Mouse (Mus musculus) hindbrain, embryonic 15.5 days (tissue): ENCODE measurements at regions not wholly inside any gene's neighbourhood (a gene's known extent, or its start where the extent isn't known, plus 50 kb on each side); places are given as distances from the start of the nearest gene placed in this dataset.
"Not testable (repeated sequence)": the region's sequence is repeated elsewhere in the genome, so short reads cannot be mapped to it uniquely, and the experiment has no call there.

ENCODE experiments used
- ATAC-seq: fragments of 200-750 bp; cut with Nextera tagmentation; 2 replicates; pipeline ENCODE4 v1.8.0; 2017; ENCODE audit warnings: low read depth, moderate number of reproducible peaks, moderate TSS enrichment; ENCODE audit not compliant: low FRiP score
- H3K27ac ChIP-seq: fragments of 300-500 bp; sonication (generic); replicated peaks from 2 replicates; pipeline ENCODE4 v1.5.1; 2015; ENCODE audit warnings: mild to moderate bottlenecking, inconsistent platforms
- H3K27me3 ChIP-seq: fragments of 300-500 bp; sonication (generic); 2 replicates; pipeline ENCODE4 v1.6.1; 2015; ENCODE audit warnings: control low read depth, inconsistent platforms
- H3K36me3 ChIP-seq: fragments of 300-500 bp; sonication (generic); 2 replicates; pipeline ENCODE4 v1.6.1; 2015; ENCODE audit warnings: control low read depth, inconsistent platforms
- H3K4me1 ChIP-seq: fragments of 300-500 bp; sonication (generic); replicated peaks from 2 replicates; pipeline ENCODE4 v1.6.1; 2015; ENCODE audit warnings: control low read depth, inconsistent platforms
- H3K4me2 ChIP-seq: fragments of 300-500 bp; sonication (generic); 2 replicates; pipeline ENCODE4 v1.6.1; 2015; ENCODE audit warnings: moderate library complexity, mild to moderate bottlenecking, inconsistent platforms
- H3K4me3 ChIP-seq: fragments of 300-500 bp; sonication (generic); 2 replicates; pipeline ENCODE4 v1.5.1; 2015; ENCODE audit warnings: mild to moderate bottlenecking, inconsistent platforms
- H3K9ac ChIP-seq: fragments of 300-500 bp; sonication (generic); 2 replicates; pipeline ENCODE4 v1.6.1; 2015; ENCODE audit warnings: inconsistent platforms
- H3K9me3 ChIP-seq: fragments of 300-500 bp; sonication (generic); 2 replicates; pipeline ENCODE4 v1.6.1; 2016; ENCODE audit warnings: control low read depth, inconsistent platforms
- WGBS: fragments of 180-500 bp; shearing (Covaris S2); methylation state at CpG from one replicate; pipeline ENCODE4 v1.1.7; 2015; 5-methylcytosine and 5-hydroxymethylcytosine counted together

- H3K9ac ChIP-seq: no peak overlapping the region
- H3K27ac ChIP-seq: no peak overlapping the region
- H3K9me3 ChIP-seq: no peaks in the 10 kb centered on the region
- H3K36me3 ChIP-seq: no peaks in the 10 kb centered on the region
- H3K4me2 ChIP-seq: no peak overlapping the region
- no peak for ATAC-seq
- H3K4me1 ChIP-seq: no peaks in the 10 kb centered on the region
- H3K27me3 ChIP-seq: no peaks in the 10 kb centered on the region
- WGBS: 80% methylated on average over 4 of the region's 4 CpGs
- no peak overlapping the region for H3K4me3 ChIP-seq
Observed at GRCm38 (mm10) chr1:107993013-107993412, 403.2 kb downstream of the Serpinb8 start.

GRCm38 (mm10) chr1:108023721-108024353 lies 434.0 kb downstream of the Serpinb8 start:
- Histone ChIP-seq H3K4me3 (no peak overlapping the region), H3K4me1 (no peaks in the 10 kb centered on the region), H3K36me3 (no peaks in the 10 kb centered on the region), H3K27ac (no peak overlapping the region), H3K9me3 (no peaks in the 10 kb centered on the region), H3K27me3 (no peaks in the 10 kb centered on the region), H3K4me2 (no peak overlapping the region), H3K9ac (no peak overlapping the region)
- 47% methylated on average over 5 of the region's 5 CpGs for WGBS
- ATAC-seq: no peak

- Histone ChIP-seq H3K36me3 (no peaks in the 10 kb centered on the region), H3K27me3 (no peaks in the 10 kb centered on the region), H3K4me2 (no peak overlapping the region), H3K9ac (no peak overlapping the region), H3K27ac (no peak overlapping the region), H3K4me3 (no peak overlapping the region), H3K9me3 (no peaks in the 10 kb centered on the region), H3K4me1 (no peaks in the 10 kb centered on the region)
- ATAC-seq: no peak
- WGBS: 65% methylated on average over 1 of the region's 1 CpGs
Observed at GRCm38 (mm10) chr1:108024705-108025104, 434.9 kb downstream of the Serpinb8 start.

- Histone ChIP-seq H3K4me1 (no peaks in the 10 kb centered on the region), H3K27ac (no peak overlapping the region), H3K4me3 (no peak overlapping the region), H3K4me2 (no peak overlapping the region), H3K9me3 (no peaks in the 10 kb centered on the region), H3K36me3 (no peaks in the 10 kb centered on the region), H3K9ac (no peak overlapping the region), H3K27me3 (no peaks in the 10 kb centered on the region)
- ATAC-seq: no peak
Observed at GRCm38 (mm10) chr1:108026461-108026860, 436.7 kb downstream of the Serpinb8 start.

- Histone ChIP-seq H3K4me2 (no peak overlapping the region), H3K9ac (no peak overlapping the region), H3K4me3 (no peak overlapping the region), H3K4me1 (no peaks in the 10 kb centered on the region), H3K9me3 (no peaks in the 10 kb centered on the region), H3K27me3 (no peaks in the 10 kb centered on the region), H3K36me3 (no peaks in the 10 kb centered on the region), H3K27ac (no peak overlapping the region)
- WGBS: 41% methylated on average over 4 of the region's 4 CpGs
- ATAC-seq: no peak
Observed at GRCm38 (mm10) chr1:108046194-108046593, 456.4 kb downstream of the Serpinb8 start.

GRCm38 (mm10) chr1:108046857-108047714 lies 457.3 kb downstream of the Serpinb8 start:
- WGBS: 65% methylated on average over 5 of the region's 5 CpGs
- Histone ChIP-seq H3K4me1 (no peaks in the 10 kb centered on the region), H3K36me3 (no peaks in the 10 kb centered on the region), H3K4me3 (no peak overlapping the region), H3K9me3 (no peaks in the 10 kb centered on the region), H3K27ac (no peak overlapping the region), H3K27me3 (no peaks in the 10 kb centered on the region), H3K9ac (no peak overlapping the region), H3K4me2 (no peak overlapping the region)
- ATAC-seq: no peak

GRCm38 (mm10) chr1:108094622-108095021 lies 504.8 kb downstream of the Serpinb8 start:
- no peaks in the 10 kb centered on the region for H3K27me3 ChIP-seq
- no peak overlapping the region for H3K4me2 ChIP-seq
- H3K4me1 ChIP-seq: no peaks in the 10 kb centered on the region
- H3K27ac ChIP-seq: no peak overlapping the region
- no peak overlapping the region for H3K4me3 ChIP-seq
- ATAC-seq: no peak
- H3K9ac ChIP-seq: no peak overlapping the region
- H3K9me3 ChIP-seq: no peaks in the 10 kb centered on the region
- WGBS: 91% methylated on average over 3 of the region's 3 CpGs
- no peaks in the 10 kb centered on the region for H3K36me3 ChIP-seq

GRCm38 (mm10) chr1:108102607-108103006 lies 512.8 kb downstream of the Serpinb8 start:
- H3K36me3 ChIP-seq: no peaks in the 10 kb centered on the region
- H3K4me3 ChIP-seq: no peak overlapping the region
- 82% methylated on average over 2 of the region's 2 CpGs for WGBS
- H3K9ac ChIP-seq: no peak overlapping the region
- no peaks in the 10 kb centered on the region for H3K9me3 ChIP-seq
- H3K4me2 ChIP-seq: no peak overlapping the region
- H3K27me3 ChIP-seq: no peaks in the 10 kb centered on the region
- no peak overlapping the region for H3K27ac ChIP-seq
- ATAC-seq: no peak
- no peaks in the 10 kb centered on the region for H3K4me1 ChIP-seq

GRCm38 (mm10) chr1:108110984-108111383 lies 521.2 kb downstream of the Serpinb8 start:
- Histone ChIP-seq H3K4me1 (no peaks in the 10 kb centered on the region), H3K4me2 (no peak overlapping the region), H3K36me3 (no peaks in the 10 kb centered on the region), H3K4me3 (no peak overlapping the region), H3K9ac (no peak overlapping the region), H3K27ac (no peak overlapping the region), H3K9me3 (no peaks in the 10 kb centered on the region), H3K27me3 (no peaks in the 10 kb centered on the region)
- no peak for ATAC-seq

- no peaks in the 10 kb centered on the region for H3K36me3 ChIP-seq
- no peaks in the 10 kb centered on the region for H3K27me3 ChIP-seq
- WGBS: 85% methylated on average over 4 of the region's 4 CpGs
- no peak overlapping the region for H3K27ac ChIP-seq
- no peak overlapping the region for H3K9ac ChIP-seq
- no peaks in the 10 kb centered on the region for H3K9me3 ChIP-seq
- no peak overlapping the region for H3K4me3 ChIP-seq
- H3K4me2 ChIP-seq: no peak overlapping the region
- ATAC-seq: no peak
- no peaks in the 10 kb centered on the region for H3K4me1 ChIP-seq
Observed at GRCm38 (mm10) chr1:108127393-108127792, 537.6 kb downstream of the Serpinb8 start.

GRCm38 (mm10) chr1:108132006-108132405 lies 542.2 kb downstream of the Serpinb8 start:
- Histone ChIP-seq H3K9ac (no peak overlapping the region), H3K9me3 (no peaks in the 10 kb centered on the region), H3K4me1 (no peaks in the 10 kb centered on the region), H3K4me3 (no peak overlapping the region), H3K36me3 (no peaks in the 10 kb centered on the region), H3K27me3 (no peaks in the 10 kb centered on the region), H3K27ac (no peak overlapping the region), H3K4me2 (no peak overlapping the region)
- no peak for ATAC-seq
- WGBS: 89% methylated on average over 1 of the region's 1 CpGs

GRCm38 (mm10) chr1:108135346-108135745 lies 545.5 kb downstream of the Serpinb8 start:
- not testable (repeated sequence) for H3K4me3 ChIP-seq

More at GRCm38 (mm10) chr1:108135346-108135745, 545.5 kb downstream of the Serpinb8 start:
- not testable (repeated sequence) for H3K9ac ChIP-seq, H3K4me1 ChIP-seq, H3K9me3 ChIP-seq, ATAC-seq, H3K36me3 ChIP-seq, H3K27me3 ChIP-seq, H3K27ac ChIP-seq, H3K4me2 ChIP-seq
- 79% methylated on average over 5 of the region's 5 CpGs for WGBS
